Mouse (Mus musculus) ES-E14 (cell line): ENCODE measurements around the gene Hoxa13.

Source experiments
- CHD2 ChIP-seq: IDR thresholded peaks from 2 replicates; pipeline ENCODE4 v1.6.1; 2014; ENCODE audit warnings: mild to moderate bottlenecking, low read depth, low read length, inconsistent platforms
- HCFC1 ChIP-seq: IDR thresholded peaks from 2 replicates; pipeline ENCODE4 v1.6.1; 2012; ENCODE audit warnings: low read length, inconsistent platforms, borderline replicate concordance; ENCODE audit not compliant: insufficient read depth
- MAFK ChIP-seq: IDR thresholded peaks from 2 replicates; pipeline ENCODE4 v1.6.1; 2014; ENCODE audit warnings: mild to moderate bottlenecking, low read depth, low read length, inconsistent platforms; ENCODE audit not compliant: insufficient read depth
- ZC3H11A ChIP-seq: IDR thresholded peaks from 2 replicates; pipeline ENCODE4 v1.6.1; 2012; ENCODE audit warnings: low read depth, mild to moderate bottlenecking, inconsistent platforms, low read length, borderline replicate concordance
- ZNF384 ChIP-seq: IDR thresholded peaks from 2 replicates; pipeline ENCODE4 v1.6.1; 2012; ENCODE audit warnings: low read depth, low read length, inconsistent platforms

DNA sequence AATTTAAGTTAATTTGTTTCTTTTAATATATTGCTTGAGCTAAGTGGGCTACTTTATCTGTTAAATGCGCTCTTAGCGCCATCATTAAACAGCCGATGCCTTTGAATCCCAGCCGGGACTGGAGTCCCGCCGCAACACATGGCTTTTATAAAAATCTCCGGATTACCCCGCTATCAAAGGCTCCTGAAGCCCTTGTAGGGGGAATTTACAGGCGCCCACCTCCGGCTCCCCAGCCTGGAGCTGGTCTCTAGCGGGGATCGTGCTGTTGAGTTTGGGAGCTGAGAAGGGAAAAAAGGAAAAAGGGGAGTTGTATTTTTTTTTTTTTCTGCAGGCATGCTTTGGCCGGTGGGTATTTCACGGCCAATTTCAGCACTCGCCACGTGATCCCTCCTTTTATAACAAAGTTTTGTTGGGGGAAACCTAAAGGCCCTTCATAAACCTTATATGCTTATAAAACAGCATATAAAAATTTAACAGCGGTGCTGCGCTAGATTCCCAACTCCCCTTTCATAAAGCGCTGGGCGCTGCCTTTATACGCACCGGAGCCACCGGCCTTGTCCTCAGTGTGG, 16.1 kb downstream of the Hoxa13 start:
- TF ChIP-seq MAFK = no peak
- no peak for TF ChIP-seq ZNF384
- TF ChIP-seq HCFC1 = no peak
- TF ChIP-seq CHD2 = no peak
- TF ChIP-seq ZC3H11A = no peak
